Mouse (Mus musculus) testis, adult 2 months (tissue): ENCODE data around the gene Cdx2.

Experiments
- CTCF ChIP-seq: fragments of 200-500 bp; IDR thresholded peaks from 2 replicates; pipeline ENCODE4 v1.5.1; 2012; ENCODE audit warnings: low read depth, mild to moderate bottlenecking, inconsistent platforms, low read length, moderate library complexity; ENCODE audit not compliant: control insufficient read depth, insufficient read depth, insufficient replicate concordance
- POLR2A ChIP-seq: fragments of 200-500 bp; IDR thresholded peaks from 2 replicates; pipeline ENCODE4 v1.6.1; 2012; ENCODE audit warnings: low read depth, mild to moderate bottlenecking, inconsistent platforms, low read length, moderate library complexity; ENCODE audit not compliant: control insufficient read depth

DNA sequence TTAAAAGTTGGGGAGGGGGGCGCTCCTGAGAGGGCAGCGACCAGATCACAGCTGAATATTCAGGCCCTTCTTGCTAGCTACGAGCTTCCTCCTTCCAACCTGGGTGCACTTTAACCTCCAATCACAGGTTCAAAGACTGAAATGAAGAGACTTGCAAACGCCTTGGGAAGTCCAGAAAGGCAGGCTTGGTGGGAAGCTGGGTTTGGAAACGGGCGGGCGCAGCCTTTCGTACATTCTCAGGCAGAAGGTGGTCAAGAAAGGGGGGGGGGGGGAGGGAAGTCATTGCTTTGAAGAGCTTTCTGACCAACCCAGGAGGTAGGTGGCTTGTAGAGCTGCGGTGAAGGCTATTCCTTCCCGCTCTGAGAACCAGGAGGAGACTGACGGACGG, 322 bp upstream of the Cdx2 start:
- no peak for TF ChIP-seq CTCF
- no peak for TF ChIP-seq POLR2A
